Mouse (Mus musculus): ENCODE results near the gene 2210016L21Rik. TPM values are rescaled to one million over a fixed set of nuclear protein-coding genes. Genes with fewer than 3 reads are reported as not detected.

Gene 2210016L21Rik
- total and polyA plus RNA-seq, 3 experiments, result 16.2 to 46.1 TPM; not detected in 1

- H3K4me3 ChIP-seq (ENCODE audit: control insufficient read depth in 1 of 2, insufficient read depth in 1 of 2, low read depth in 2 of 2, low read length in 2 of 2), result no peak overlapping the region
- no peaks in the 10 kb centered on the region for H3K4me1 ChIP-seq (ENCODE audit: control insufficient read depth in 1 of 2, insufficient read depth in 2 of 2, low read length in 2 of 2)
- peaks cover 12 to 17% of the 10 kb centered on the region in 2 experiments for H3K27me3 ChIP-seq (ENCODE audit: control insufficient read depth in 1 of 2, insufficient read depth in 2 of 2, low read length in 2 of 2)
- H3K79me2 ChIP-seq (ENCODE audit: control insufficient read depth, insufficient read depth, low read length, poor library complexity), result no peaks in the 10 kb centered on the region
- no peaks in the 10 kb centered on the region for H3K9me3 ChIP-seq (replicated peaks; ENCODE audit: insufficient read depth, low read length)
- DNase-seq (ENCODE audit: low read depth, low spot score), result peak; percentile 67
- TF ChIP-seq RAD21 (IDR thresholded peaks at IDR 0.05; ENCODE audit: low read depth, low read length) (peak; percentile 87), E2F4 (IDR thresholded peaks at IDR 0.05; ENCODE audit: borderline replicate concordance, low read depth, low read length) (no peak), CTCF (IDR thresholded peaks at IDR 0.05 in 2 of 3, conservative IDR thresholded peaks at IDR 0.05 in 1 of 3; ENCODE audit: control insufficient read depth in 1 of 3, insufficient read depth in 1 of 3, low read depth in 2 of 3, low read length in 3 of 3, poor library complexity in 1 of 3, severe bottlenecking in 1 of 3) (peak; percentile 71 to 89 (median 86)), ZNF384 (IDR thresholded peaks at IDR 0.05; ENCODE audit: low read depth, low read length) (0 out of 2 replicates have a peak, but pooled peaks have one; percentile 29), USF2 (IDR thresholded peaks at IDR 0.05; ENCODE audit: borderline replicate concordance in 1 of 2, insufficient read depth in 1 of 2, low read depth in 1 of 2, low read length in 2 of 2) (no peak), SMC3 (IDR thresholded peaks at IDR 0.05; ENCODE audit: low read depth, low read length) (peak; percentile 85), ZC3H11A (IDR thresholded peaks at IDR 0.05; ENCODE audit: low read depth, low read length) (peak; percentile 81), JUND (IDR thresholded peaks at IDR 0.05; ENCODE audit: low read depth, low read length) (no peak), ETS1 (IDR thresholded peaks at IDR 0.05; ENCODE audit: low read depth, low read length) (no peak), MXI1 (IDR thresholded peaks at IDR 0.05; ENCODE audit: low read depth, low read length) (no peak)
- H3K9ac ChIP-seq (ENCODE audit: control insufficient read depth, low read depth, low read length, poor library complexity, severe bottlenecking), result no peak overlapping the region
- H3K36me3 ChIP-seq (ENCODE audit: control insufficient read depth in 1 of 2, insufficient read depth in 2 of 2, low read length in 2 of 2), result no peaks in the 10 kb centered on the region
- H3K27ac ChIP-seq (ENCODE audit: control insufficient read depth, low read depth, low read length), result no peak overlapping the region
These were observed 39.5 kb upstream of the 2210016L21Rik start for GRCm38 (mm10) chr5:114902413-114902812.

GRCm38 (mm10) chr5:114908598-114909305 lies 33.2 kb upstream of the 2210016L21Rik start:
- Histone ChIP-seq H3K27ac (ENCODE audit: control insufficient read depth, low read depth, low read length) (no peak overlapping the region), H3K27me3 (ENCODE audit: control insufficient read depth in 1 of 2, insufficient read depth in 2 of 2, low read length in 2 of 2) (peaks cover 0 to 4% of the 10 kb centered on the region in 2 experiments; a peak in 2 of 4 replicates), H3K9ac (ENCODE audit: control insufficient read depth, low read depth, low read length, poor library complexity, severe bottlenecking) (no peak overlapping the region), H3K4me1 (ENCODE audit: control insufficient read depth in 1 of 2, insufficient read depth in 2 of 2, low read length in 2 of 2) (no peaks in the 10 kb centered on the region), H3K36me3 (ENCODE audit: control insufficient read depth in 1 of 2, insufficient read depth in 2 of 2, low read length in 2 of 2) (no peaks in the 10 kb centered on the region), H3K79me2 (ENCODE audit: control insufficient read depth, insufficient read depth, low read length, poor library complexity) (no peaks in the 10 kb centered on the region), H3K9me3 (replicated peaks; ENCODE audit: insufficient read depth, low read length) (no peaks in the 10 kb centered on the region), H3K4me3 (ENCODE audit: control insufficient read depth in 1 of 2, insufficient read depth in 1 of 2, low read depth in 2 of 2, low read length in 2 of 2) (peak overlapping the region in 1 of 2 experiments; percentile 8; a peak in 2 of 4 replicates)
- peak; percentile 39 for DNase-seq (ENCODE audit: low read depth, low spot score)
- no peak for TF ChIP-seq ETS1 (IDR thresholded peaks at IDR 0.05; ENCODE audit: low read depth, low read length)
- TF ChIP-seq MAX (IDR thresholded peaks at IDR 0.05; ENCODE audit: low read length), result no peak
- TF ChIP-seq KAT2A (conservative IDR thresholded peaks at IDR 0.05; ENCODE audit: low read depth, low read length), result no peak
- no peak for TF ChIP-seq ZNF384 (IDR thresholded peaks at IDR 0.05; ENCODE audit: low read depth, low read length)
- no peak for TF ChIP-seq ZMIZ1 (IDR thresholded peaks at IDR 0.05; ENCODE audit: low read depth, low read length)
- TF ChIP-seq TCF12 (IDR thresholded peaks at IDR 0.05; ENCODE audit: low read depth, low read length), result no peak

All from MEL (cell line).